Mouse (Mus musculus) kidney, adult 8-10 months (tissue): Measurements from ENCODE around the gene Dync2li1.
A peak's percentile ranks its signal among the peaks of the same experiment; 100 is the strongest.

ENCODE experiments used
- DNase-seq, 2 experiments: peaks; one replicate each; pipeline ENCODE4 v3.0.0; 2022

Dync2li1 gene

GRCm38 (mm10) chr17:84688834-84689233 is 62.5 kb downstream of the Dync2li1 start:
- no peak for DNase-seq

GRCm38 (mm10) chr17:84689316-84689715 is 63.0 kb downstream of the Dync2li1 start:
- peak in 1 of 2 experiments; percentile 61 for DNase-seq

GRCm38 (mm10) chr17:84690111-84690510 is 63.8 kb downstream of the Dync2li1 start:
- DNase-seq, result no peak

GRCm38 (mm10) chr17:84693741-84694140 is 67.4 kb downstream of the Dync2li1 start:
- DNase-seq, result no peak

- DNase-seq, result peak; percentile 33 to 39
These were observed 70.2 kb downstream of the Dync2li1 start for GRCm38 (mm10) chr17:84696537-84696936.

GRCm38 (mm10) chr17:84698727-84699126 is 72.4 kb downstream of the Dync2li1 start:
- peak; percentile 50 to 65 for DNase-seq
